Mouse (Mus musculus) kidney, embryonic 16.5 days (tissue): ENCODE measurements around the gene Gpc6. TPM values are rescaled to one million over a fixed set of nuclear protein-coding genes. Genes with fewer than 3 reads are reported as not detected.

ENCODE experiments used
- ATAC-seq: fragments of 200-750 bp; cut with Nextera tagmentation; 2 replicates; pipeline ENCODE4 v1.8.0; 2017; ENCODE audit warnings: moderate TSS enrichment; ENCODE audit not compliant: low FRiP score, low TSS enrichment
- H3K27ac ChIP-seq: fragments of 300-500 bp; sonication (generic); 2 replicates; pipeline ENCODE4 v1.5.1; 2014; ENCODE audit warnings: low read length
- H3K27me3 ChIP-seq: fragments of 300-500 bp; sonication (generic); 2 replicates; pipeline ENCODE4 v1.6.1; 2014; ENCODE audit warnings: low read length, control low read depth, mixed read lengths; ENCODE audit not compliant: insufficient read depth
- H3K36me3 ChIP-seq: fragments of 300-500 bp; sonication (generic); 2 replicates; pipeline ENCODE4 v1.6.1; 2014; ENCODE audit warnings: low read length, control low read depth, mixed read lengths; ENCODE audit not compliant: insufficient read depth
- H3K4me1 ChIP-seq: fragments of 300-500 bp; sonication (generic); 2 replicates; pipeline ENCODE4 v1.6.1; 2014; ENCODE audit warnings: low read length, control low read depth, mixed read lengths; ENCODE audit not compliant: insufficient read depth
- H3K4me2 ChIP-seq: fragments of 300-500 bp; sonication (generic); replicated peaks from 2 replicates; pipeline ENCODE4 v1.6.1; 2014; ENCODE audit warnings: low read depth, low read length
- H3K4me3 ChIP-seq: fragments of 300-500 bp; sonication (generic); 2 replicates; pipeline ENCODE4 v1.5.1; 2014; ENCODE audit warnings: mild to moderate bottlenecking, low read length
- H3K9ac ChIP-seq: fragments of 300-500 bp; sonication (generic); replicated peaks from 2 replicates; pipeline ENCODE4 v1.6.1; 2014; ENCODE audit warnings: low read length
- H3K9me3 ChIP-seq: fragments of 300-500 bp; sonication (generic); 2 replicates; pipeline ENCODE4 v1.6.1; 2016; ENCODE audit warnings: low read length, control low read depth
- WGBS: fragments of 180-500 bp; shearing (Covaris S2); extraction: QIAGEN DNeasy Blood & Tissue Kit; methylation state at CpG from one replicate; pipeline ENCODE4 v1.1.7; 2014; 5-methylcytosine and 5-hydroxymethylcytosine counted together
- polyA plus RNA-seq: library from polyadenylated mRNA; unstranded; fragments of >200 nt; fragmentation: Nextera tagmentation; extraction: Ambion mirVana; gene quantifications from 2 replicates; pipeline ENCODE4 v1.2.1, GENCODE M21; 2015

Gpc6 gene
- polyA plus RNA-seq, 1 experiment from 2014 or later, result 62.7 TPM

DNA sequence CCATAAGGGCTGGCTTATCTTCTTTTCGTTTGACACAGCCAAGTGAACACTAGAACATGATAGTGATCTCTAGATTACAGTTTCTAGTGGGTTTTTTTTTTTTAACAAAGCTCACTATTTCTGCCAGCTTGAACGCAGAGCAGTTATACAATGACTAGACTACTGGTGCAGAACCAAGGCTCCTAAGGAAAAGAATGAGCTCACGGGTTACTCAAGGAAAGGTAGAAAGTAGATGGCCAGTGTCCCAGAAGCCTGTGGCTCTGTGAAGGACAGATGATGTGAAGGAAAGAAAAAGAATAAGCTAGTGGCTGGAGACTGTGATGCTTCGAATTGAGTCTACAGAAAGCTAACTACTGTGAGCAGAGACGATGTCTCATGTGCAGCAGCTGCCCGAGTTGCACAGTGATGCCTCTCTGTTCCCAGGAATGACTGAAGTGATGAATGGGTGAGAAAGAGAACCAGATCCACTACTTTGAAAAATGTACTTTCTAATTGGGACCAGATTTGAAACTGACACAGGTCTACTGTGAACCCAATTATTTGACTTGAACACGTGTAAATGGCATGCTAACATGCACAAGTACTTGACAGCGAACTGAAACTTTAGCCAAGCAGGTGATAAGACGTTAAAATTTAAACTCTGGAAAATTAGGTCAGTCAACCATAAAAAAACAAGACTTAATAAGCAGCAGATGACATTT lies 482.9 kb downstream of the Gpc6 start:
- peak; percentile 46; the same call in 1 of the 2 replicates for ATAC-seq
- WGBS, result 55% methylated on average over 9 of the region's 9 CpGs

DNA sequence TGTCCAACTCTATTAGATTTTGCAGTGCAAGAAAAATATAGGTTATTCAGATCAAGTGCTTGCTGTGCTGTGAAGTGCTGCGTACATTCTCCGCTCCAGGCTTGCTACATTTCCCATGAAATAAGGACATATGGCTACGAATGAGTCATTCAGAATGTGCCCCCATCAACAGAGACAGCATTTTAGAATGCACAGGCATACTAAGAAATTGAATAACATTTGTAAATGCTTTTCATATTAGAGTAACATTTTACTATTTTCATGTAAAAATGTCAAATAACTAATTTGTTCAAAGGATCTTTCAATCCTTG lies 483.4 kb downstream of the Gpc6 start:
- 76% methylated on average over 3 of the region's 3 CpGs for WGBS
- peaks cover 14% of the 10 kb centered on the region for H3K4me1 ChIP-seq
- no peak overlapping the region for H3K9ac ChIP-seq
- H3K27ac ChIP-seq, result no peak overlapping the region
- H3K4me2 ChIP-seq, result no peak overlapping the region
- H3K27me3 ChIP-seq, result no peaks in the 10 kb centered on the region
- H3K36me3 ChIP-seq, result no peaks in the 10 kb centered on the region
- no peaks in the 10 kb centered on the region for H3K9me3 ChIP-seq
- ATAC-seq, result no peak
- H3K4me3 ChIP-seq, result no peak overlapping the region

More for the DNA sequence above, 482.9 kb downstream of the Gpc6 start:
- Histone ChIP-seq H3K27me3 (no peaks in the 10 kb centered on the region), H3K27ac (0 out of 2 replicates have a peak overlapping the region, but pooled peaks have one; percentile 10), H3K4me2 (no peak overlapping the region), H3K9ac (no peak overlapping the region), H3K9me3 (no peaks in the 10 kb centered on the region), H3K4me3 (no peak overlapping the region), H3K36me3 (no peaks in the 10 kb centered on the region), H3K4me1 (peaks cover 14% of the 10 kb centered on the region)

DNA sequence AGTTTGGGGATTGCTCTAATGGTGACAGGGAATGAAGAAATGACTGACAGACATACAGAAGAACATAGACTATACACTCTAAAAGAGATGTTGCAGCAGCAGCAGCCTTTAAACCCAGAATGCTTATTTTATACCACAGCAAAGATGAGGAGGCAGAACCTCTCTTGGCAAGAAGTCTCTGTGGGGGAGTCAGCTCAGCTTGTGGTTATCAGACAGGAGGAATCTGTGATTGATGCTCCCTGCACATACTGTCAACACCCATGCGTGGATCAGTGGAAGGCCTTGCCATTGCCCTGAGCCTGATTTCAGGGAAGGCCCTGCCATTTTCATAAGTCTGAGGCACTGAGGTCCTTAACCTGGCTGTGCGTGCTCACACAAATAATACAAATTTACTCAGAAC lies 484.7 kb downstream of the Gpc6 start:
- no peaks in the 10 kb centered on the region for H3K36me3 ChIP-seq
- no peak overlapping the region for H3K27ac ChIP-seq
- H3K4me1 ChIP-seq, result peaks cover 14% of the 10 kb centered on the region
- H3K9me3 ChIP-seq, result no peaks in the 10 kb centered on the region
- no peak overlapping the region for H3K9ac ChIP-seq
- no peak overlapping the region for H3K4me2 ChIP-seq
- no peaks in the 10 kb centered on the region for H3K27me3 ChIP-seq
- WGBS, result 66% methylated on average over 2 of the region's 2 CpGs
- no peak for ATAC-seq
- H3K4me3 ChIP-seq, result no peak overlapping the region

DNA sequence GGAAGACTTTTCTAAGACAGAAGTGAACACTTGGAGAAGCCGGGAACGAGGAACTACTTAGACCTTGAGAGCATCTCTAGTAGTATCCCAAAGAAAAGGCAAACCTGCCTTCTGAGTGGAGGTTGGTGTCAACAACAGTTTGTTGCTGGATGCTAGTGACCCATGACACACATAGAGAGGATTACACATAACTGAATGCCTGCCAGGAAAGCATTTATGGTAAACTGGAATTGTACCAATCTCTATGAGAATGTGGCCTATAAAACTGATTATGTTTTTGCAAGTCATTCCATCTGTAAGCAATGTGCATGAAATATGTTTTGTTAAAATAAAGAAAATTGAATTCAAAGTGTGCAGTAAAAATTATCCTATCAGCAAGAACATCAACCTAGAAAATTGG lies 485.4 kb downstream of the Gpc6 start:
- Histone ChIP-seq H3K9ac (no peak overlapping the region), H3K9me3 (no peaks in the 10 kb centered on the region), H3K27ac (no peak overlapping the region), H3K4me2 (no peak overlapping the region), H3K36me3 (no peaks in the 10 kb centered on the region), H3K4me1 (peaks cover 14% of the 10 kb centered on the region), H3K4me3 (no peak overlapping the region), H3K27me3 (no peaks in the 10 kb centered on the region)
- WGBS, result 91% methylated on average over 2 of the region's 2 CpGs
- ATAC-seq, result no peak

DNA sequence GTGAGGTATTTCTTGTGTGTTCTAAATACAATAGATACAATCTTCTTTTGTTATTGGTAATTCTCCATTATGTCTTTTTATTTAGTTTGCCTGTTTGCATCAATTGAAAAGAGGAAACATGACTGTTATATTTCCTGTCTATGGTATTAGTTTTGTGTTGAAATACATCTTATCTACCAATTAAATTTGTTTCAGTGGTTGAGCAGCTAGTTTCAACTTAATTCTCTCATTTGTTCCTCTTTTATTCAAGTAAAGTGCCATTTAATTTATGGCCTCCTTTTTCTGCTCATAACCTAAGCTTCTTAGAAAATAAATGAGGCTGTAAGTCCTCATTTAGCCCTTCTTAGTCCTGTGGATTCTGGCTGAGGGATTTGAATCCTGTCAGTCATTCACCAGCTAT lies 489.9 kb downstream of the Gpc6 start:
- no peak overlapping the region for H3K4me2 ChIP-seq
- no peaks in the 10 kb centered on the region for H3K36me3 ChIP-seq
- H3K27me3 ChIP-seq, result no peaks in the 10 kb centered on the region
- peaks cover 10% of the 10 kb centered on the region for H3K4me1 ChIP-seq
- no peak overlapping the region for H3K27ac ChIP-seq
- no peak overlapping the region for H3K9ac ChIP-seq
- no peak for ATAC-seq
- H3K9me3 ChIP-seq, result no peaks in the 10 kb centered on the region
- no peak overlapping the region for H3K4me3 ChIP-seq

DNA sequence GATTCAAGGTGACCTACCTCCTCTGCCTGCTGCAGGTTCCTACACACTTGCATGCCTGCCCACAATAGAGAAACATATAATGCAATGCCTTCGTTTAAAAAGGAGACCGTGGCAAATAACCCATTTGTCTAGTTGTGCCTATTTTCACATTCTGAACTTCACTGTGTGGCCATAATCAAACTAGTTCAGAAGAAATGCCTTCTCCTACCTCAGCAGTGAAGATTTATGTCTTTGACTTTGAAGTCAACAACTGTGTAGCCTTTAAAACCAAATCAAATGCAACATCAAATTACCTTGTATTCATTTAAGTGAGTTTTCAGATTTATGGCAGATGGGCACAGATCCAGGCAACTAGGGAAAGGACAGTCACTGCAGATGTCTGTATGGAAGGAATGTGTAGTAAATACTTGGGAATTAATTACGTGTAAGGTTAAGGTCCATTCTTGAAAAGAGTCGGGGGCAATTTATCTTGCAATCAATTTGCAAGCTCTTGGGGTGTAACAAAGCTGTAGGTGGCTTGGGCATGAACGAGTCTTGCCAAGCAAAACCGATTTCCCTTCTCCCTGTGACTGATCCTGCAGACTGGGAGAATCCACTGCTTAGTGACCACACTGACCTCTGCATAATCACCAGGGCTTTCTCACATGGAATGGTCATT lies 494.6 kb downstream of the Gpc6 start:
- ATAC-seq, result peak; percentile 83; the same call in 1 of the 2 replicates
- Histone ChIP-seq H3K27ac (no peak overlapping the region), H3K4me2 (no peak overlapping the region), H3K9me3 (no peaks in the 10 kb centered on the region), H3K27me3 (no peaks in the 10 kb centered on the region), H3K4me1 (peaks cover 14% of the 10 kb centered on the region), H3K36me3 (no peaks in the 10 kb centered on the region), H3K4me3 (no peak overlapping the region), H3K9ac (no peak overlapping the region)
- WGBS, result 11% methylated on average over 6 of the region's 6 CpGs

DNA sequence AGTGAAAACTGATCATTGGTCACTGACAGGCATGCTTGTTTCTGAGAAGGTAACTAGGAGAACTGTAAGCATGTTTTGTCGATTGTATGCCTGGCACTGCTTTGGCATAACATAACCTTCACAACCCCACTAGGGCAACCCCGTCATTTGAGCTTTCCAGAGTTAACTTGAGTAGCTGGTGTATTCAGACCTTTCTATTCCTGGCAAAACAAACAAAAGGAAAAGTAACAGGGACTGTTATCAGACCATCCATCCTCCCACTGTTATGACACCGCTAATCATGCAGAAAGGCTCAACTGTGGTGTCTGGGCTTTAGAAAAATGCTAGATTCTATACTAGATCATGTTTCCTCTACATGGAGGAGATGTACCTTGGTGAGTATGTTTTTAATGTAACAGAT lies 496.1 kb downstream of the Gpc6 start:
- H3K4me1 ChIP-seq, result peaks cover 14% of the 10 kb centered on the region
- no peak overlapping the region for H3K4me3 ChIP-seq
- H3K36me3 ChIP-seq, result no peaks in the 10 kb centered on the region
- 27% methylated on average over 3 of the region's 3 CpGs for WGBS
- no peak overlapping the region for H3K27ac ChIP-seq
- H3K27me3 ChIP-seq, result no peaks in the 10 kb centered on the region
- no peak overlapping the region for H3K9ac ChIP-seq
- no peaks in the 10 kb centered on the region for H3K9me3 ChIP-seq
- no peak for ATAC-seq
- no peak overlapping the region for H3K4me2 ChIP-seq

GRCm38 (mm10) chr14:117426116-117426515 lies 501.0 kb downstream of the Gpc6 start:
- no peaks in the 10 kb centered on the region for H3K36me3 ChIP-seq
- 38% methylated on average over 7 of the region's 7 CpGs for WGBS
- no peak overlapping the region for H3K9ac ChIP-seq
- no peak overlapping the region for H3K4me2 ChIP-seq
- no peak overlapping the region for H3K4me3 ChIP-seq
- no peaks in the 10 kb centered on the region for H3K9me3 ChIP-seq
- H3K27ac ChIP-seq, result no peak overlapping the region
- H3K4me1 ChIP-seq, result peaks cover 2% of the 10 kb centered on the region; the same call in 1 of the 2 replicates
- ATAC-seq, result no peak
- no peaks in the 10 kb centered on the region for H3K27me3 ChIP-seq

DNA sequence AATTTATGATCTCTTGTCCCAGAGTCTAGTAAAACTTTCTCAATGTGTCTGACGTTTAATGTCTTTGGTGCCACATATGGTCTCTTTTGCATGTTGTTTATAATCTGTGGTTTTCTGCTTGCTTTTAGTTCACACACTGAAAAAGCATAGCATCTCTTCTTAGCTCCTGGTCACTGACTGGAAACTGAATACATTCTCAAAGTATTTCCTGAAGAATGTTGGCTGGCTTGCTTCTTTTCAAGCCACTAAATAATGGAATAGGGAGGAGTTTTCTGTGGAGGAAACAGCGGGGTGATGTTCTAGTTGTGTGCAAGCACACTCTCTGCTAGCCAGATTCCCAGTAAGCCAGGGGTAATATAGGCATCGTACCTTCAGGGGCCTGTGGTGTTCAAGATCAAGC lies 502.7 kb downstream of the Gpc6 start:
- Histone ChIP-seq H3K9me3 (no peaks in the 10 kb centered on the region), H3K27me3 (no peaks in the 10 kb centered on the region), H3K9ac (no peak overlapping the region), H3K4me1 (no peaks in the 10 kb centered on the region; the same call in 1 of the 2 replicates), H3K27ac (no peak overlapping the region), H3K4me2 (no peak overlapping the region), H3K4me3 (no peak overlapping the region), H3K36me3 (no peaks in the 10 kb centered on the region)
- ATAC-seq, result peak; percentile 39; the same call in 1 of the 2 replicates
- WGBS, result 47% methylated on average over 3 of the region's 3 CpGs

GRCm38 (mm10) chr14:117435739-117436138 lies 510.6 kb downstream of the Gpc6 start:
- Histone ChIP-seq H3K9me3 (no peaks in the 10 kb centered on the region), H3K36me3 (peaks cover 7% of the 10 kb centered on the region; the same call in 1 of the 2 replicates), H3K4me1 (no peaks in the 10 kb centered on the region), H3K4me3 (no peak overlapping the region), H3K4me2 (no peak overlapping the region), H3K27ac (no peak overlapping the region), H3K9ac (no peak overlapping the region), H3K27me3 (no peaks in the 10 kb centered on the region)
- no peak for ATAC-seq
- WGBS, result 87% methylated on average over 13 of the region's 13 CpGs
